Mouse (Mus musculus) skeletal muscle tissue, postnatal 0 days (tissue): ENCODE data around the gene Mrps27. TPM values are rescaled to one million over a fixed set of nuclear protein-coding genes. Genes with fewer than 3 reads are reported as not detected.

Experiments
- polyA plus RNA-seq: library from polyadenylated mRNA; unstranded; fragments of >200 nt; fragmentation: Nextera tagmentation; extraction: Ambion mirVana; gene quantifications from 2 replicates; pipeline ENCODE4 v1.2.1, GENCODE M21; 2015

Mrps27 gene
- 44.1 and 47.7 TPM in 2 replicates for polyA plus RNA-seq

DNA sequence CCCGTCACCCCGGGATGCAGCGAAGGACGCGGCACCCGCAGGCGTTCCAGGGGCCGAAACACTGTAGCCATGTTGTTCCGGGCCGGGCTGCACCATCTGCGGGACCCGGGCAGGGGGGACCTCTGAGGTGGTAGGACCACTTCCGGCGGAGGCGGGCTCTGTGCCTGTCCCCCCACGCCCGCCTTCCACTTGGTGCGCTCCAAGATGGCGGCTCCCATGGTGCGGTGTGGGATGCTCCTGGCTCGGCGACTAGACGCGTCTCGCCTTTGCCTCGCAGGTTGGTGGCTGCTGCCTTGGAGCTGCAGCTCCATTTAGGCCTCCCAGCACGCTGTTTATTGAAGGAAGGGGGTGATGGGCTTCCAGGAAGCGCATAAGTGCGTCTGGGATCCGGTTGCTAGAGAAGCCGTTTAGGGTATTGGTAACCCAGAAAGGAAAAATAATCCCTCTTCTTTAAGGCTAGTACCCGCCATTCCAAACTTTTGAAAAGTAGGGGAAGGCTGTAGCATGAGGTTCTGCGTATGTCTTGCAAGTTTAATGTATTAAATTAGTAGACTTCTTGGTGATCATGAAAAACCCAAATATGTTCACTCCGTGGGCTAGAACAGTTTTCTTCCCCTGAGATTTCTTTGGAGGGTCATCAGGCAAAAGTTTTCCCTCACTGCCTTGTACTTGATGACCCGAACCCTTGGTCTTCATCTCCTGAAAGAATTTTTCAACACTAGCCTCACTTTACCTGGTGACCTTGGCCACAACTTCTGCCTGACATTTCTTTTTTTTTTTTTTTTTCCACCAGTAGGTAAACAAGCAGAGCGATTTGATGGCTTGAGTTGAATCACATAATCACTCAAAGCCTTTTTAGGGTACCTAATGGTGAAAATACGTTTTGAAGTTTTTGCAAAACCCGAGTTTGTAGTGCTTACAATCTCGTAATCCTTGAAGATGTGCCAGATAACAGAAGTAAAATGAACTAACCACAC is at the start of gene Mrps27, which contains the start of gene Ptcd2:
Gene Mrps27 (plus strand): TSS at position 188 of the 977 bp plus-strand sequence.
Gene Ptcd2 (minus strand): TSS at position 107 of the 977 bp plus-strand sequence.

Other genes starting within 250 kb of the Mrps27 start
- 0.63 and 0.73 TPM in 2 replicates for gene Zfp366, start 160.0 kb upstream of the Mrps27 start, polyA plus RNA-seq
- 50.0 and 51.4 TPM in 2 replicates for gene Ptcd2, start 81 bp upstream of the Mrps27 start, polyA plus RNA-seq
- gene Map1b, start 171.8 kb downstream of the Mrps27 start, polyA plus RNA-seq, result 43.2 and 48.4 TPM in 2 replicates